ENCODE assay signal across 9 mouse cellular contexts in the genomic region with DNA sequence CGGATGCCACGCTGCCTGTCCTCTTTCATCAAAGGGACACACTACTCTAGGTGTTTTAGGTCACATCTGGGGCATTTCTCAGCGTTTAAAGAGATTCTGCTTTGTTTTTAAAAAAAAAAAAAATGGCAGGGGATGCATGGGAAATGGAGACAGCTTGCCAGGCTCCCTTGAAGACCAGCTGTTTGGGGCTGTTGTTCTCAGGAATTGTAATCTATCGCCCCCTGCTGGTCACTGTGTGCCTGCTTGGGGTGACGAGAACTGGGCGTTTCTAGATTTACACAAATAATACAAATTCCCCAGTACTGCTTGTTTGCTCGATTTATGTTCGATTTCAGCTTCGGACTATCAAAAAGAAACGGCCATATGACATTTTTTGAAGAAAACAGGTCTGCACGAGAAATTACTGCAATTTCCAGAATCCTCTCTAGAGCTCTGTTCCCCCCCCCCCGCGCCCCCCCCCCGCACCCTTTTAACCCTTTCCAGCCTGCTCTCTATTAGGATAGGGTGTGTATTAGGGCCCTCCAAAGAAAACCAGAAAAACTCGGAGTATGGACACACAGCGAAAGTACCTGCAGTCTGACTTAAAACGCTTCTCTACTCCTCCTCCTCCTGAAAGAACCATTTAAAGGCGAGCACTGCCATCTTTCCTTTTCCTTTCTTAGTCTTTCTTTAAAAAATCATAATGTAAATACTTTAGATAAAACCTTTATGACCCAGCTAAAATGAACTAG. TPM values are rescaled to one million over a fixed set of nuclear protein-coding genes. Genes with fewer than 3 reads are reported as not detected.
DNase-seq lines count a peak whose midpoint lies in the region; ATAC-seq and TF ChIP-seq lines count a peak whose summit lies in the region.
"Had no signal": no experiment of that assay in that cellular context is flagged by ENCODE, and none has a peak within 500 bp of the region (broad histone marks: within the 10 kb centered on the region; RNA-seq: fewer than 3 reads in every experiment).

No protein-coding gene starts in this region.

- no peak for TF ChIP-seq POLR2A in embryonic fibroblast, embryonic 13.5 days (IDR thresholded peaks at IDR 0.05; ENCODE audit: low read depth, low read length)

- peak; percentile 99 for DNase-seq in ES-E14 (ENCODE audit: low read depth, low spot score)
- peak; percentile 84 to 87 for DNase-seq in adrenal gland, postnatal 36 days
- peak; percentile 84 for DNase-seq in heart, postnatal 4 days
- peak; percentile 71 to 88 for DNase-seq in layer of hippocampus, postnatal 25 days (ENCODE audit: extremely low spot score in 1 of 2, low spot score in 1 of 2)
- peak; percentile 86 for DNase-seq in right cerebral cortex, postnatal 14 days
- peak; percentile 53 to 74 for DNase-seq in urinary bladder, postnatal 4 days (ENCODE audit: low spot score in 2 of 2)

- no peak overlapping the region for H3K9ac ChIP-seq in ES-E14 (ENCODE audit: insufficient read depth, low read depth, low read length, poor library complexity, severe bottlenecking)
- H3K9ac ChIP-seq: limb, embryonic 13.5 days had no signal

- H3K4me1 ChIP-seq in ES-E14 (ENCODE audit: control insufficient read depth in 2 of 2, insufficient read depth in 2 of 2, low read length in 2 of 2, poor library complexity in 1 of 2) = peaks cover 2 to 5% of the 10 kb centered on the region in 2 experiments
- no peaks in the 10 kb centered on the region for H3K4me1 ChIP-seq in embryonic fibroblast, embryonic 13.5 days (ENCODE audit: control insufficient read depth, insufficient read depth, low read length)

- H3K9me3 ChIP-seq in ES-E14 (ENCODE audit: control insufficient read depth, insufficient read depth, low read depth, low read length) = no peaks in the 10 kb centered on the region
- H3K9me3 ChIP-seq: limb, embryonic 13.5 days had no signal

- peak overlapping the region in 1 of 2 experiments; percentile 21; a peak in 2 of 4 replicates for H3K4me3 ChIP-seq in ES-E14 (ENCODE audit: insufficient read depth in 1 of 2, low read depth in 1 of 2, low read length in 2 of 2, poor library complexity in 1 of 2, severe bottlenecking in 1 of 2)
- H3K4me3 ChIP-seq in embryonic fibroblast, embryonic 13.5 days (ENCODE audit: insufficient read depth, low read length) = no peak overlapping the region
- H3K4me3 ChIP-seq: limb, embryonic 13.5 days had no signal

- H3K36me3 ChIP-seq in ES-E14 (ENCODE audit: control insufficient read depth, insufficient read depth, low read length, poor library complexity, severe bottlenecking) = no peaks in the 10 kb centered on the region
- H3K36me3 ChIP-seq: limb, embryonic 13.5 days had no signal

- peak; percentile 65; the same call in 1 of the 2 replicates for TF ChIP-seq CTCF in embryonic fibroblast, embryonic 13.5 days (IDR thresholded peaks at IDR 0.05; ENCODE audit: borderline replicate concordance, insufficient read depth, low read length)

- no peak overlapping the region for H3K27ac ChIP-seq in ES-E14 (ENCODE audit: insufficient read depth, low read depth, low read length, poor library complexity, severe bottlenecking)
- H3K27ac ChIP-seq in embryonic fibroblast, embryonic 13.5 days (ENCODE audit: insufficient read depth, low read length) = no peak overlapping the region
- H3K27ac ChIP-seq: limb, embryonic 13.5 days had no signal

- peak; percentile 61; the same call in 1 of the 2 replicates for ATAC-seq in megakaryocyte-erythroid progenitor cell, adult 5-6 weeks (replicated peaks; ENCODE audit: low FRiP score, low TSS enrichment, poor library complexity, severe bottlenecking)

- in situ Hi-C loops in ES-E14 (cut with MboI; ENCODE audit: low sequenced_read_pairs in 2 of 2, unreplicated experiment in 2 of 2) = loop anchor here in 1 of 2 experiments (25.0 kb wide), 1 partner anchor 421 kb away; no protein-coding TSS in a partner anchor

TF ChIP-seq in ES-E14, 5 proteins besides CTCF, POLR2A, EP300 and RAD21:
- no peak for TF ChIP-seq HCFC1 (IDR thresholded peaks at IDR 0.05; ENCODE audit: borderline replicate concordance, insufficient read depth, low read length)
- TF ChIP-seq ZC3H11A (IDR thresholded peaks at IDR 0.05; ENCODE audit: borderline replicate concordance, low read depth, low read length) = peak; percentile 20; the same call in 1 of the 2 replicates
- TF ChIP-seq ZNF384 (IDR thresholded peaks at IDR 0.05; ENCODE audit: low read depth, low read length) = peak; percentile 96
- TF ChIP-seq CHD2 (IDR thresholded peaks at IDR 0.05; ENCODE audit: low read depth, low read length) = no peak
- peak; percentile 8; the same call in 1 of the 2 replicates for TF ChIP-seq MAFK (IDR thresholded peaks at IDR 0.05; ENCODE audit: insufficient read depth, low read depth, low read length)

RNA-seq across cellular contexts. Expression of a gene that starts 5.4 kb away (rescaled TPM):
- 1.0 and 3.1 TPM in 2 replicates for total RNA-seq in ES-E14 (2012; rRNA removed)
- 1 to 10 TPM; 3.0 to 3.5 TPM for total RNA-seq in adrenal gland, postnatal 36 days (2021)
- polyA plus RNA-seq in embryonic fibroblast, embryonic 13.5 days (2011; ENCODE audit: insufficient read length, low read depth, missing spikeins) = not detected in 2 replicates
- under 1 TPM; 0.07 to 0.19 TPM for total RNA-seq in heart, postnatal 4 days (2021)
- 100 to 1,000 TPM; 313 to 336 TPM for total RNA-seq in layer of hippocampus, postnatal 25 days (2021)
- total RNA-seq in megakaryocyte-erythroid progenitor cell, adult 5-6 weeks (2014; fragmentation: Nextera tagmentation) = not detected in 2 replicates
- not detected in 2 replicates for total RNA-seq in megakaryocyte-erythroid progenitor cell, adult 5-6 weeks (2017)

RNA-seq across cellular contexts. Expression of a gene that starts 49.7 kb away (rescaled TPM):
- 0.26 TPM in 1 of 2 replicates, not detected in the other for total RNA-seq in ES-E14 (2012; rRNA removed)
- under 1 TPM in 1 of 2 experiments, not detected in 1; 0.26 TPM for total RNA-seq in adrenal gland, postnatal 36 days (2021)
- not detected in 2 replicates for polyA plus RNA-seq in embryonic fibroblast, embryonic 13.5 days (2011; ENCODE audit: insufficient read length, low read depth, missing spikeins)
- under 1 TPM; 0.27 to 0.38 TPM for total RNA-seq in heart, postnatal 4 days (2021)
- 1 to 10 TPM in 1 of 2 experiments, under 1 TPM in 1; 0.68 to 1.1 TPM for total RNA-seq in layer of hippocampus, postnatal 25 days (2021)
- total RNA-seq in megakaryocyte-erythroid progenitor cell, adult 5-6 weeks (2014; fragmentation: Nextera tagmentation) = not detected in 2 replicates
- total RNA-seq in megakaryocyte-erythroid progenitor cell, adult 5-6 weeks (2017) = not detected in 2 replicates

Comparison
In these comparisons a context has a peak if more than half of its experiments do, and no peak if none do; other contexts are left out.
1. RNA of a gene that starts 5.4 kb away (total RNA-seq): 313 to 336 TPM in layer of hippocampus, postnatal 25 days; 3.0 to 3.5 TPM in adrenal gland, postnatal 36 days, 1.0 to 3.1 TPM in ES-E14, 0.07 to 0.19 TPM in heart, postnatal 4 days and not detected in megakaryocyte-erythroid progenitor cell, adult 5-6 weeks; every median in the first group is over 10 times any median in the second.
2. Peak in every context shown above with its lines, with median percentiles within 50 percentile points of each other: DNase-seq.